Mouse (Mus musculus) adrenal gland, postnatal 4 days (tissue): ENCODE measurements around the gene Gm38100. TPM values are rescaled to one million over a fixed set of nuclear protein-coding genes. Genes with fewer than 3 reads are reported as not detected.
A peak's percentile ranks its signal among the peaks of the same experiment; 100 is the strongest.

Experiments
- DNase-seq, 2 experiments: peaks; one replicate each; pipeline ENCODE4 v3.0.0; 2021 to 2022; ENCODE audit warnings: low spot score in 2 of 2, mixed read lengths in 2 of 2
- long read RNA-seq, 2 experiments: library from polyadenylated mRNA; stranded (forward); transcript quantifications; one replicate each; pipeline ENCODE4 v2.0.0; 2021
- total RNA-seq, 2 experiments: library from RNA; stranded (reverse); gene quantifications; 2 replicates each; pipeline ENCODE4 v1.2.3; 2021

Gene Gm38100
- total RNA-seq: not detected
- long read RNA-seq, experiment 1: 0 reads
- long read RNA-seq, experiment 2: 0 reads

DNA sequence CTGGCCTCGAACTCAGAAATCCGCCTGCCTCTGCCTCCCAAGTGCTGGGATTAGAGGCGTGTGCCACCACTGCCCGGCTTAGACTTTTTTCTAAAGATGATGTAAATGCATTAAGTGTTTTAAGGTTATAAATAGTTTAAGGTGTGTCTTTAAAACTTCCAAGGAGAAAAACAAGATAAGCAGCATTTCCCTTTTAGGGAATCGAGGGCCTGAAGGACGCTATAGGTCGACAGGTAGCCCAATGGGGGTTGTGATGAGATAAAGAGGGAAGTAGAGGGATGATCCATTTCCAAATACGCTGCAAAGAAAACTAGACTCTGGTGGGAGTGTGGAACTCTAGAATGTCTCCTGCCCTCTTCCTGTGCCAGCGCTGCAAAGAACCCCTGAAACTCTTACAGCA, at the start of gene Gm38100:
Gene Gm38100 (plus strand): TSS at position 301 of the 400 bp plus-strand sequence.
- DNase-seq: no peak

DNA sequence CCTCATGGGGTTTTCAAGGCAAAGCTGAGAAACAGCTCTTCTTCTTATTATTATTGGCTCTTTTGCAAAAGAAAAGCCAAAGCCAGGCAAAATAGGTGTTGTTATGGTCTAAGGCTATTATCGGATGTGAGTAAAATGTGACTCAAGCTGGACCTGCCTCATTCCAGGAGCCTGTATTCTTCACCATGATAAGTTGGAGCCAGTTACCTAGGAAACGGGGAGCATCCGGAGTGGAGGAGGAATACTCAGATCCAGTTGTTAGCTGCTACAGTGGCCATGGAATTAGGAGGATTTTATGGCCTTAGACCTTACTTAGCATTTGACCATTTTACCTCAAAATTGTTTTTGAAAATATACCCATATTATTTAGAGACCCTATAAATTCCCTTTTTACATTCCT, 49.4 kb upstream of the Gm38100 start:
- DNase-seq: no peak

DNA sequence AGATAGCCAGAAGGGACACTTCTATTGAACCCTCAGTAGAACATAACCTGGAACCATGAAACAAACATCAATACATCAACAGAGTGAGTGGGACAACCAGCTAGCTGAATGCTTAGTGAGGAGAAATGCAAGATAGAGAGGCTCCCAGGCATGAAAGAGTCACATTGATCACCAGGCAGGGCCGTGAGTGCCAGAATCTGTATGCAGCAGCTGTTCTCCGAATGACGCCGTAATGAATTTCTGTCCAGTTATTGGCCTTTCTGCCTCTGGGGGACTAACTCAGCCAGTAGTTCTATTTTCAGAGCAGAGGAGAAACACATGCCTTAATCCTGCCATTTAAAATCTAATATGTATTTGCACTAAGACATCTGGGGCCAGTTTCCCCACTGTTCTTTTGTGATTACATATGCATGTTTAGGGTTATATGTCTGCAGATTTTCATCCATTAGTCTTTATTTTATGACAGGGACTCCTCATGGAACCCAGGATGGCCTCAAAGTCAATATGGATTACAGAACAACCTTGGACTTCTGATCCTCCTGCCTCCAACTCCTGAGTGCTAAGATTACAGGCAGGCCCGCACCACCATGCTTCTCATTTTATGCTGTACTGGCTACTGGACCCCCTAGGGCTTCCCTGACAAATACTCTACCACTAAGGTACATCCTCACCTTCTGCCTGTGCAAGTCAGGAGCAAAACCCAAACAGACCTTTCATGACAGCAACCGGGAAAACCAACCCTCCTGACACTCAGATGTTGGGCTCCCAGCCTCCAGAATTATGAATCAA, 47.9 kb upstream of the Gm38100 start:
- DNase-seq: no peak

DNA sequence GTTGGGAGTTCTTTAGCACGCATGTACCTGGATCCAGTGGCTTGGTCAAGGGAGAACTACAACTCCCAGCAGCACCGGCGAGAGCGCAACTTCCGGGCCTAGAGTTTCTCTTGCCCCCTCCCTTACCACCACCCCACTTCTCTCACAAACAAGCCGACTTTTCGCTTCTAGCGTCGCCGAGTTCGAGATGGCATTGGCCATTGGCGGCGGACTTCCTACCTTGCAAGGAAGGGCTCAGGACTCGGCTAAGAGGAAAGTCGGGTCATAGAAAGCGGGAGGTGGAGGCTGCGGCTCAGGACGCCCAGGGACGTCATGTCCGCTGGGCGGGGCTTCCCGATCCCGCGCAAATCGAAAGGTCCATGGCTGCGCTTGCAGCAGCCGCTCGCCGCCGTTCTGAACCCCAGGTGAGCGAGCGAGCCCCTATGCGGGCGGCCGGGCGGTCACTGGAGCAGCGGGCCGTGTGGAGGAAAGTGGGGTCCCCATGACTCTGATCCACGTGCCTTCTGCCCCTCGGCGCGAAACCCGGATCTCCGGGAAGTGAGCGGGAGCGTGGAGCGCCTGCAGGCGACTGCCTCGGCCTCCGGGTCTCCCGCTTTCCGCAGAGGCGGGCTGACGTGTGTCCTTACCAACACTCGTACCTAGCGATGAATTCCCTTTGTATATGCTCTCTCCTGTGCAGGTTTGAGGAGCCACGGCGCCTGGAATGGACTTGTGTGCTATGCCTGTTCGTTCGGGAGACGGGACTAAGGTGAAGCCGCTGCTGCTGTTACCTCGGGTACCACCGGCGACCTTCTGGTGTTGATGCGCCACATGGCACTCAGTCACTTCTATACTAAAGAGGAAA, 39.5 kb upstream of the Gm38100 start, which contains the start of gene Exo1:
Gene Exo1 (plus strand): TSS at position 129 of the 844 bp plus-strand sequence.
- DNase-seq: peak; percentile 52 to 81

DNA sequence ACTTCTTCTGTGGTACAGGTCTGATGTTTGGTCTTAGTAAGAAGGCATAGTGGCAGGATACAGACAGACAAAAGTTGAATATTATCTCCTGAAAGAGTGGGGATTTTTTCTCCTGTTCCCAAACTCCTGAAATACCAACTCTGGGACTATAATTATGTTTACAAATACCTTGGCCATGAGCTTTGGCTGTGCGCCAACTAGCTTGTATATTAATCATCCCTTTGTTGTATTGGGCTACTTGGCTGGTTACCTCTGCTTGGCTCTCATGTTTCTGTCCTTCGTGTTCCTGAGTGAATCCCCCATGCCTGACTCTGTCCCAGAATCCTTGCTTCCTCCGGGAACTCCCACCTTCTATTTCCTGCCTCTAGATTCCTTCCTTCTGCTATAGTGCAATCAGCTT, 36.7 kb upstream of the Gm38100 start:
- DNase-seq: no peak

DNA sequence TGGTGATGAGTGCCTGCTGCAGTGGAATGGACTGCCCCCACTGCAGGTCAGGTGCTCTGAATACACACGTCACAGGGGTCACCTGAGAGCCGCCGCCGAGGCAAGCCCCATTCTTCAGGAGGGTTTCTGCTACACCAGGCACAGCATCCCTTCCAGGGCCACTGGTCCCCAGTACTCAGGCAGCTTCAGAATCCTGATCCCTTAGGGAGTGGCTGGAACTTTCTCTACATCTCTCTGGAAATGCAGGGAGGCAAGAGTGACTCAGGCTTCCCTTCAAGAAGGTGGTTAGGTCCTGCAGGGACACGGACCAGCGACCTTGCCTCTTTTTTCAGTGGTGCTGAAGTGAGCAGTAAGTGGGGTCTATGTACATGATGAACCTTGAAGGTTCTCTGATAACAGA, 26.9 kb upstream of the Gm38100 start:
- no peak for DNase-seq

DNA sequence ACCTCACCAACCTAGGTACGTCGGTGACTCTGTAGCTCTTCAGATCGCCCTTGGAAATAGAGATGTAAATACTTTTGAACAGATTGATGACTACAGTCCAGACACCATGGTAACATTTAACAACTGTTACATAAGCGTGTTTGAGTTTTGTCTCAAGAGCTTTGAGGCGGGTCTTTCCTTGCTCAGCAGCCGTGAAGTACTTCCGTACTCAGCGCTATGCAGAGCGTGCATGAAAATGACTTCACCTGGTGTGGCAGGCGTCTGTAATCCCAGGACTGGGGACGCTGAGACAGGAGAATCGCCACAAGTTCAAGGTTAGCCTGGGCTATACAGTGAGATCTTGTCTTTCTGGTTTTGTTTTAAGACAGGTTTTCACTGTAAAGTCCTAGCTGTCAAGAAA, 26.4 kb upstream of the Gm38100 start:
- DNase-seq: no peak

DNA sequence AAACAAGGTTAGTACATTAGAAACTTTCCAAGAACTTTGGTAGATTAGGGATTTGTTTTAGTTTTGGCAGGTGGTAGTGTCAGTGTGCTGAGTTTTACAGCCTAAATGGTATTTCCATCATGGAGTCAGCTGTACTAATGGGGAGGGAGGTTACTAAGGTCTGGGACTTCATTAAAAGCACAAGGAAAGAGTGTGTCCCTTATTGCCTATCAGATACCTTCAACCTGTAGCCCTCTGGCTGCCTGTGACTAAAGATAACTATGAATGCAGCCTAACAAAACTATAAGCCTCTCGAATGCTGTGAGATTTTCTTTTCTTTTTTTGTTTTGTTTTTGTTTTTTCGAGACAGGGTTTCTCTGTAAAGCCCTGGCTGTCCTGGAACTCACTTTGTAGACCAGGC, 8.9 kb upstream of the Gm38100 start:
- no peak for DNase-seq

DNA sequence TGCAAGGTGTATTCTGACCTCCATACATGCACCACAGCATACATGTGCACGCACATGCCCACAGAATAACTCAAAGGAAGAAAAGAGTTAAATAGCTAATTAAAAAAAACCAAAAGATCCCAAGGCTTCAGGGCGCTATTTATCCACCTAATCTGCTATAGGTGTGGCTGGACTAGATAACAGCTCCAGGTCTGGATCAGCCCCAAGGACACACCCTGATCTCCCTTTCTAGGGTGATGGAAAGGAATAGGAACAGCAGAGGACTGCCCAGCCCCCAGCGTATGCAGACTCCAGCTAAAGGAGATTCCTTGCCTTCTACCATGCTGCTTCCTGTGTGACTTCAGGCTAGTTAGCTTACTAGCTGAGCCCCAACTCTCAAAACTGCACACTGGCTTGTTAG, 8.1 kb upstream of the Gm38100 start:
- no peak for DNase-seq

DNA sequence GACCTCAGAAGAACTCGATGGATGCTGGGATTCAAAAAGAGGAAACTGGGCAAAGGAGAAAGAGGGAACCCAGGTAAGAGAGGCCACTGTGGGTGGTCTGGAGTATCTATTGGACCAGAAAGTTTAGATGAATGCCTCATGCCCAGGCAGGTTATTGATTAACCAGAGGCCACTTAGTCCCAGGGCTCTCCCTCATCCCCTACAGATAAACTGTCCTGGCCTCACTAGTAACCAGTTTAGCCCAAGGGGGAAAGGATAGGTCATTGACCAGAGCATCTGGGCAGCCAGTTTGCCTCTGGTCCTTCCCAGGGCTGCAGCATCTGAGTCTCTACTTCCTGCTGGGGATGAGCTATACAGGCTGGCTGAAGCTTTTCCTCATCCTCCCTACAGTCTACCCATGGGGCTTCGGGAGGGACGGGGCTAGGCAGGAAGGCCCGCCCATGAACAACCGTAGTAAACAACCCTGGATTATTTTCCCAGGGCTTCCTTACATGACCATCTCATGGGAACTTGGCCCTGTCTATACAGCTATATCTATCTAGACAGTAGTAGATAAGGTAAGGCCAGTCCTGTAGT, 6.3 kb upstream of the Gm38100 start:
- DNase-seq: no peak

DNA sequence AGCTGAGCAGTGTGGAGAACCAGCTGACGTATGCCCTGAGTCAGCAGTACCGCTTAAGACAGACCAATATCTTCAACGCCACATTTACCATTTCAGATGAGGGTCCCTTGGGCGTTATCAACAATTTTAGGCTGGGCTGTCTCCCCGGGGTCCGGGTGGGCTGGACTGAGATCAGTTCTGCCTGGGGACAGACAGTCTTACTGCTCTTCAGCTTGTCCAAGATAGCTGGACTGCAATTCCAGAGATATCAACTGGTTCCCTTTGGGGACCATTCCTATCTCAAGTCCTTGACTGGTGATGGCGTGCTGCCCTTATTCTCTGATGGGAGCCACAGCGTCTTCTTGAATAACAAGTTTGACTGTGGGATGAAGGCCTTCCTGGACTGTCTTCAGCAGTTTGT, 962 bp downstream of the Gm38100 start:
- DNase-seq: no peak

DNA sequence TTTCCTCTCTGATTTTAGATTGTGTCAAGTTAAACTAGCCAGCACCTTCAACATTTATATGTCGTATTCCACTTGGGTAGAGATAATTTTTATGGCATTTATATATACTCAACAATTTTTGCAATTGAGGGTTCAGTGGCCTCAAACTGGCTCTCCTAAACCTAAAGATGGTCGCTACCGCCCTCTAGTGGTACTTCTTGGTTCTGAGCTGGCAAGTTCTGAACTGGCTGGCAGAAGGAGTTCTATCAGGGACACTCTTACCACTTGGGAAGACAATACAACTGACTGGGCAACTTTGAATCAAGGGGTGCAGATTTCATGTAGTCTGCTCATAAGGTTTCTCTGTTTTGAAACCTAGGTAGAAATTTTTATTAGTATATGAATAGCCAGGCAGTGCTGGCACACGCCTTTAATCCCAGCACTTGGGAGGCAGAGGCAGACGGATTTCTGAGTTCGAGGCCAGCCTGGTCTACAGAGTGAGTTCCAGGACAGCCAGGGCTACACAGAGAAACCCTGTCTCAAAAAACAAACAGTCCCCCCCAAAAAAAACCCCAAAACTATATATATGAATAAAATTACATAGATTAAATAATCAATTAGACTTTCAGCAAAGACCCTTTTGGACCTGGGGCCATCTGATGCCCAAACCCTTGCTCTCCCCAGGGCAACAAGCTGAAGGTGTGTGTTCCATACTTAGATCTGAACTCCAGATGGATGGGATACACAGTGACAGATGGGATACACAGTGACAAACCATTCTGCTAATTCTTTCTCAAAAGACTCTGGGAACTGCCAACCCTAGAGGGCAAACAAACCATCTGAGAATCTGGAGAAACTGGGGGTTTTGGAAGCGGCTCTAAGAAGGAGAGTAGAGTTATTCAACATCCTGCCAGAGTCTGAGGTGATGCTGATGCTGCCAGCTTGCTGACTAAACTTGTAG, 4.0 kb downstream of the Gm38100 start:
- peak; percentile 21 to 53 for DNase-seq

DNA sequence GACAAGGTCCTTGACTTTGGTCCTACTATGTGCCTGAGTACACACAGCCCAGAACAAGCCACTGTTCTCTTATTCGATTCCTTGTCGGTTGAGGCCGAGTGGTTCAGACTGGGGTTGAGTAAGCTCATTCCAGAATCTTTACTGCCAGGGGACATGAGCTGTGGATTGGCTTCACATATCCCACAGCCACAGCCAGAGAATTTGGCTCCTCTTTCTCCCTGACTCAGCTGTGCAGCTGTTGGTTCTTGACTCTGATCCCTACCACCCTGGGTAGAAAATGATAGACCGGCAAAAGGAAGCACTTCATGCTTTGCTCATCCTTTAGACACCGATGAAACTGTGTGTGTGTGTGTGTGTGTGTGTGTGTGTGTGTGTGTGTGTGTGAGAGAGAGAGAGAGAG, 11.3 kb downstream of the Gm38100 start:
- no peak for DNase-seq

DNA sequence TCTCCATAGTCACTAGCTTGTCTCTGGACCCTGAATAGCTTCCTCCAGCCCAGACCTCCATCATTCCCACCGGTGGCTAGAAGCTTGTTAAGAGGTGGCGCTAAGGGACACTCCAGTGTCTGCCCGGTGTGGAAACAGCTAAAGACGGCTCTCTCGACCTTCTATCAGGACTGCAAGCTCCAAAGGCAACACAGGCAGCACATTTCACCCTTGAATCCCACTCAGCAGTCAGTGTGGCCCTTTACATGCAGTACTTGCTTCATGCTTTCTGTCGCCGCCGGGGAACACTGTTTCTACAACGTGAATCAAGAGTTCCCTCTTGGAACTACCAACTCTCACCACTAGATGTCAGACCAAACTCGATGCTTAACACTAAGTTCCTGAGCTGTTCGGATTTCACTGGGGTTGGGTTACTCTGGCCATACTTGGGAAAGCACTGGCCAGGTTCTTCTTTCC, 16.2 kb downstream of the Gm38100 start:
- DNase-seq: peak in 1 of 2 experiments; percentile 22

DNA sequence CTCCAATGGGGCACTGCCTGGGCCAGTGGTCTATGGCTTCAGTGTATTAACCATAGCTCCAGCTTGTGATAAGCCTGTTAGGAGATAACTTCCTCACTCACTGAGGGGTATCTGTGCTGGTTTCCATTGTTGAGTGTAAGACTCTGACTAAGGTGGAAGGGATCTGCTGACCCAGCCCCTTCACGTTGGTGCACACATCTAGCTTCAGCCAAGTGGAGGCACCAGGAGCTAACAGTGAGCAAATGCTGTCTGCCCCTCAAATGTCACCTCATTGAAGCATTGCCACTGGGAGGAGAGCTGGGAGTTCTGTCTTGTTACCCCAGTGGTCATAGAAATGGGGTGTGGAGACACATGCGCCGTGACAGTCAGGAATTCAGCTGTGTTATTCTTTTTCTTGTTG, 18.6 kb downstream of the Gm38100 start:
- DNase-seq: no peak

DNA sequence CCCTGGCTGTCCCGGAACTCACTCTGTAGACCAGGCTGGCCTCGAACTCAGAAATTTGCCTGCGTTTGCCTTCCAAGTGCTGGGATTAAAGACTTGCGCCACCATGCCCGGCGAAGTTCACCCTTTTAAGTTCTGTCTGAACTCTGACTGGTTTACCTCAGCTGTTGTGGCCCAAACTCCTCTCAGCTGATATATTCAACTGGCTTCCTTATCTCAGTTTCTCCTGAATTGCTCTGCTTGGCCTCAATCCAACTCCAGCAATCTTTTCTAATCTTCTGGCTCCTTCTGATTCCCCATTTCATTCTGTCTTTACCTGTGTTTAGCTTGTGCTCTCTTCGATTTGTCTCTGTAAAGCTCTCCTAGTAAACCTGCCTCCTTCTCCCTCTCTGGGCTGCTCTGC, 23.0 kb downstream of the Gm38100 start:
- no peak for DNase-seq

DNA sequence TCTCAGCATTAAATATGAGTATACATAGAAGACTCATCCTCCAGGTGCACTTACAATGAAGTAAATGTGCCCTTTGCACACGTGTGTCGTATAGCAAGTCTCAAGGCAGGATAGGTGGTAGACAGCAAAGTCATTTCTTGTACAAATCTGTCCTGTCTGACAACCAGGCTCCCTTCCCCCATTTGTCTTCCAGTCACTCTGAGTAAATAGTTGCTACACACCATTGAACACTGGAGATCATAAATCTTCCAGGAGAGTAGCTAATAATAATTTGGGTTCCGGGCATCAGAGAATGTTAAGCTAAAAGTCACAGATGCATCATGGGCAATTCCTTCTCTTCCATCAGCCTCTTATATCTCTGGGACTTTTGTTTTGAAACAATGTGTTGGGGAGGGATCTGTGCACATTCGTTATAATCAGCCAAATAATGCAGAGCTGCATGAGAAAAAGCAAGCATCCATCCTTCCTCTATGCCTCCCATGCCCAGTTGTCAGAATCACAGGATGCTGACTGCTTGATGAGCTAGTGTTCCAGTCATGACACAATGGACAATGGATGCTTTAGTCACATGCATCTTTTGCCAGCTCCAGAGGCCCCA, 26.7 kb downstream of the Gm38100 start:
- no peak for DNase-seq

DNA sequence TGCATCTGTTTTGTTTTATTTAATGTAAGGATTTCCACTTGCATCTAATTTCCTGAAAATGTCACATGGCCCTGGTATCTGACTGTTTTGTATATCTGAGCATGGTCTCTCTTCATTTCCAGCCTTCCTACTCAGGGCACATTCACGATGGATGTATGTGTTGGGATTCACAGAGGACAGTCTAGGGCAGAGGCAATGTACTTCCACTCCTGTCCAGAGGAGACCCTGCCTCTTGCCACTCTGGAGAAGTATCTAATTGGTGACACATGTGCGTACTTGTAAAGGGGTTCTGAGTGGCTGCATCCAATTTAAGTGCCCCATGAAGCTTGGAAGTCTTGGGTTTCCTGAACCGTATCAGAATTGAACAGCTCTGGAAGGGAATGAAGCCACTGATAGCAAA, 30.3 kb downstream of the Gm38100 start:
- no peak for DNase-seq

DNA sequence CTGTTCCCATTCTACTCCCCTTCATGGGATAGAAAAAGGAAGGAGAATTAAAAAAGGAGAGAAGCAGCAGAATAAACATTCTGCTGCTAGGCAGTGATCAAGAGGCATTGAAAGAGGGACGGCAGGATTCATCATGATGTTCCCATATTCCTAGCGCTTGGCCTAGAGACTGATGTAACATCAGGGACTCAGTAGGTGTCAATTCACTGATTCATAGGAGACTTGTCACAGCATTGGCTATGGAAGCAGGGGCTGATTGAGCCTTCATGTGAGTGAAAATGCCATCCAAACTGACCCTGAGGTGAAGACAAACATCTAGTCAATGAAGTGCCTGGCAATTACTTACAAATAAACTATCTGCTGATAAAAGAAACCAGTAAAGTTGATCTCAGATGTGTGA, 30.7 kb downstream of the Gm38100 start:
- no peak for DNase-seq

DNA sequence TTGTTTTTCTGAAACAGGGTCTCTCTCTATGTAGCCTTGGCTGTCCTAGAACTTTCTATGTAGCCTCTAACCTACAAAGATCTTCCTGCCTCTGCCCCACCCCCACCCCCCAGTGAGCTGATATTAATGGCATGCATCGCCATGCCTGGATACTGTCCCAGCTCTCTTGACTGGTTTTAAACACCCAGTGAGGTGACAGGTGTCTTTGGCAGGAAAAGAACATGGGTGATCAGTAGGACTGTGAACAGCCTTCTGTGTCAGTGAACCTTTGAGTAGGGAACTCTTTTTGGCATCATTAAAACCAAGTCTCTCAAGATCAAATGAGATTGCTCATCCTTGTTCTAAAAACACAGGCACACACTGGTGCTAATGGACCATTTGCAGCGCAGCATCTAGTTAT, 41.7 kb downstream of the Gm38100 start:
- DNase-seq: no peak
